Mouse (Mus musculus) C2C12 (cell line): ENCODE measurements around the gene Dera.

Source experiments
- CTCF ChIP-seq: IDR thresholded peaks from one replicate; pipeline ENCODE4 v1.5.1; 2011; ENCODE audit not compliant: control insufficient read depth, insufficient read depth, insufficient read length
- MAX ChIP-seq: IDR thresholded peaks from one replicate; pipeline ENCODE4 v1.6.1; 2011; ENCODE audit warnings: mild to moderate bottlenecking, control low read depth
- MYOD1 ChIP-seq: IDR thresholded peaks from one replicate; pipeline ENCODE4 v1.6.1; 2011; ENCODE audit warnings: low read depth; ENCODE audit not compliant: control insufficient read depth, insufficient read length
- MYOG ChIP-seq: IDR thresholded peaks from one replicate; pipeline ENCODE4 v1.6.1; 2011; ENCODE audit not compliant: control insufficient read depth, insufficient read length; ENCODE audit errors: extremely low read depth
- USF1 ChIP-seq: IDR thresholded peaks from one replicate; pipeline ENCODE4 v1.6.1; 2011; ENCODE audit warnings: low read depth, mild to moderate bottlenecking, control low read depth, moderate library complexity

DNA sequence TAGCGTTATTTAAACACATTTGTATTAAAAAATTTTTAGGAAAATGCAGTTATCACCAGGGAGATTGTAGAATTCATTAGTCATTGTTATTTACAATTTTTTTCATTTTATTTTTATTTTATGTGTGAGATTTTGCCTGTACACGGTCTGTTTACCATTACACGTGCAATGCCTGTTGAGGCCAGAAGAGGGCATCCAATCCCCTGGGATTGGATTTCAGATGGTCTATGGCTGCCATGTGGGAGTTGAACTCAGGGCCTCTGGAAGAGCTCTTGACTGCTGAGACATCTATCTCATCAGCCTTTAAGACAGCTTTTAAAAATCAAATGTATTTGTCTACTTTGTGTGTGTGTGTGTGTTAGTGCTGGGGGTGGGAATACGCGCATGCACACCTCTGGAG, 2.0 kb downstream of the Dera start:
- TF ChIP-seq CTCF, result peak; percentile 7
- TF ChIP-seq MAX, result peak; percentile 58
- no peak for TF ChIP-seq USF1
- no peak for TF ChIP-seq MYOD1
- TF ChIP-seq MYOG, result no peak
